Mouse (Mus musculus): Measurements from ENCODE around the gene Zfp958. TPM values are rescaled to one million over a fixed set of nuclear protein-coding genes. Genes with fewer than 3 reads are reported as not detected.

Zfp958 gene
- polyA plus RNA-seq, 1 experiment from 2014 or later, result 14.2 TPM

- Histone ChIP-seq H3K27ac (no peak overlapping the region), H3K9me3 (0 out of 2 replicates have a peak, but pooled peaks cover 8% of the 10 kb centered on the region), H3K4me3 (replicated peaks) (no peak overlapping the region), H3K9ac (no peak overlapping the region), H3K27me3 (no peaks in the 10 kb centered on the region), H3K4me1 (peaks cover 5% of the 10 kb centered on the region), H3K36me3 (replicated peaks) (no peaks in the 10 kb centered on the region), H3K4me2 (no peak overlapping the region)
- no peak for ATAC-seq (ENCODE audit: low FRiP score)
- WGBS, result 83% methylated on average over 17 of the region's 17 CpGs
These were observed 62.4 kb downstream of the Zfp958 start for GRCm38 (mm10) chr8:4675191-4676003.

- H3K27ac ChIP-seq, result no peak overlapping the region
- H3K9me3 ChIP-seq, result 0 out of 2 replicates have a peak, but pooled peaks cover 4% of the 10 kb centered on the region
- ATAC-seq (ENCODE audit: low FRiP score), result no peak
- H3K4me1 ChIP-seq, result peaks cover 5% of the 10 kb centered on the region
- peak overlapping the region; percentile 66 for H3K4me3 ChIP-seq (replicated peaks)
- no peak overlapping the region for H3K9ac ChIP-seq
- no peaks in the 10 kb centered on the region for H3K27me3 ChIP-seq
- WGBS, result 92% methylated on average over 7 of the region's 7 CpGs
- no peaks in the 10 kb centered on the region for H3K36me3 ChIP-seq (replicated peaks)
- peak overlapping the region; percentile 54 for H3K4me2 ChIP-seq
These were observed 63.6 kb downstream of the Zfp958 start for GRCm38 (mm10) chr8:4676586-4676985.

- Histone ChIP-seq H3K9ac (peak overlapping the region; percentile 68), H3K36me3 (replicated peaks) (no peaks in the 10 kb centered on the region), H3K4me1 (peaks cover 5% of the 10 kb centered on the region), H3K4me2 (peak overlapping the region; percentile 54), H3K27me3 (no peaks in the 10 kb centered on the region), H3K4me3 (replicated peaks) (peak overlapping the region; percentile 66), H3K27ac (peak overlapping the region; percentile 97), H3K9me3 (0 out of 2 replicates have a peak, but pooled peaks cover 4% of the 10 kb centered on the region)
- ATAC-seq (ENCODE audit: low FRiP score), result peak; percentile 94
- WGBS, result under 1% methylated on average over 71 of the region's 72 CpGs
These were observed 64.6 kb downstream of the Zfp958 start for GRCm38 (mm10) chr8:4677265-4678217.

GRCm38 (mm10) chr8:4678218-4678907 lies 65.4 kb downstream of the Zfp958 start:
- peak overlapping the region; percentile 97 for H3K27ac ChIP-seq
- peak overlapping the region; percentile 66 for H3K4me3 ChIP-seq (replicated peaks)
- H3K27me3 ChIP-seq, result no peaks in the 10 kb centered on the region
- H3K9me3 ChIP-seq, result 0 out of 2 replicates have a peak, but pooled peaks cover 4% of the 10 kb centered on the region
- under 1% methylated on average over 37 of the region's 37 CpGs for WGBS
- H3K4me1 ChIP-seq, result peaks cover 5% of the 10 kb centered on the region
- H3K4me2 ChIP-seq, result peak overlapping the region; percentile 54
- peak; percentile 73 for ATAC-seq (ENCODE audit: low FRiP score)
- H3K9ac ChIP-seq, result peak overlapping the region; percentile 57
- H3K36me3 ChIP-seq (replicated peaks), result no peaks in the 10 kb centered on the region

- Histone ChIP-seq H3K27ac (no peak overlapping the region; the same call in 1 of the 2 replicates), H3K9me3 (0 out of 2 replicates have a peak, but pooled peaks cover 4% of the 10 kb centered on the region), H3K4me3 (replicated peaks) (peak overlapping the region; percentile 66), H3K36me3 (replicated peaks) (no peaks in the 10 kb centered on the region), H3K4me1 (peaks cover 5% of the 10 kb centered on the region), H3K9ac (no peak overlapping the region), H3K27me3 (no peaks in the 10 kb centered on the region), H3K4me2 (peak overlapping the region; percentile 54)
- WGBS, result 80% methylated on average over 8 of the region's 8 CpGs
- peak; percentile 4 for ATAC-seq (ENCODE audit: low FRiP score)
These were observed 66.1 kb downstream of the Zfp958 start for GRCm38 (mm10) chr8:4678908-4679545.

- H3K4me3 ChIP-seq (replicated peaks), result no peak overlapping the region
- whole genome bisulfite sequencing, result 90% methylated on average over 3 of the region's 3 CpGs
- peaks cover 5% of the 10 kb centered on the region for H3K4me1 ChIP-seq
- H3K9me3 ChIP-seq, result 0 out of 2 replicates have a peak, but pooled peaks cover 4% of the 10 kb centered on the region
- no peak overlapping the region for H3K9ac ChIP-seq
- ATAC-seq (ENCODE audit: low FRiP score), result no peak
- no peak overlapping the region for H3K27ac ChIP-seq
- no peak overlapping the region for H3K4me2 ChIP-seq
- H3K27me3 ChIP-seq, result no peaks in the 10 kb centered on the region
- no peaks in the 10 kb centered on the region for H3K36me3 ChIP-seq (replicated peaks)
These were observed 66.8 kb downstream of the Zfp958 start for GRCm38 (mm10) chr8:4679796-4680195.

Other genes starting within 250 kb of the Zfp958 start
- 18.4 and 21.7 TPM in 2 replicates for gene Cers4, start 120.1 kb upstream of the Zfp958 start, polyA plus RNA-seq (2016; fragmentation: Nextera tagmentation; extraction: Ambion mirVana)
- gene Shcbp1, start 166.4 kb downstream of the Zfp958 start, polyA plus RNA-seq (2016; fragmentation: Nextera tagmentation; extraction: Ambion mirVana), result 72.8 and 73.4 TPM in 2 replicates

All from forebrain, embryonic 12.5 days (tissue).